Mouse (Mus musculus) heart, postnatal 4 days (tissue): ENCODE results near the gene Pa2g4. TPM values are rescaled to one million over a fixed set of nuclear protein-coding genes. Genes with fewer than 3 reads are reported as not detected.
"Not testable (repeated sequence)": the region's sequence is repeated elsewhere in the genome, so short reads cannot be mapped to it uniquely, and the experiment has no call there.

Experiments used
- DNase-seq: peaks from one replicate; pipeline ENCODE4 v3.0.0; 2021
- total RNA-seq, 2 experiments: library from RNA; stranded (reverse); gene quantifications; 2 replicates each; pipeline ENCODE4 v1.2.3; 2021

Gene Pa2g4
- 10 to 100 TPM; 81.9 to 82.5 TPM for total RNA-seq

DNA sequence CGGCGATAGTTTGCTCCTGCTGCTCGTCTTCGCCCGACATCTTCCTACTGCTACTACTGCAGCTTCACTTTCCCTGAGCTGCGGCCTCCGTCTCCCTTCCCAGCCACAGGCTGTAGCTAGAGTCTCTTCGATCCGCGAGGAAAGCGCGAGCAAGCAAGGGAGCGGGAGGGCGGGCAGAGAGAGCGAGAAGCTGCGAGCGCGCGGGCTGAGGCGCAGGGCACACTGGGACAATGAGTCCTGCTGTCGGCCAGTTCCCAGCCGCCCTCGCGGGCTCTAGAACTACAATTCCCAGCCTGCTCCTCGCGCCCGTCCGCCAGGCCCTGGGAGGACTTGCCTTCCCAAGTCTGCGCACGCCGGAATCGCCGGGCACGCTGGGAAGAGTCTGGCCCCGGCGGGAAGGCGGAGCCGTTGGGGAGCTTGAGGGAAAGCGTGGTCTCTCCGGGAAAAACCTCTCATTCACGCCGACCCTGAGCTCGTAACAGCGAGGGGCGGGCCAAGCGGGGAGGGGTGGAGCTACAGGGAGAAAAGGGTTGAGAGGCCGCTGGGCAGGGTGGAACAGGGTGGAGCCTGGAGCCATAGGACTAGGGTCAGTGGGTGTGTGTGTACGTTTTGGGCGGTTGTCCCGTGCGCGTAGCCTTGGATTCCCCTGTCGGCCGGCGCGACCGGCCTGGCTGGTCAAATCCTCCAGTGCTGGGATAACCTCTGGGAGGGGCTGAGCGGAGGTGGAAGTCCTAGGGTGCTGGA lies at the start of gene Pa2g4:
Pa2g4 (minus strand) TSS at position 200 of the 744 bp plus-strand sequence.
- peak; percentile 98 for DNase-seq

DNA sequence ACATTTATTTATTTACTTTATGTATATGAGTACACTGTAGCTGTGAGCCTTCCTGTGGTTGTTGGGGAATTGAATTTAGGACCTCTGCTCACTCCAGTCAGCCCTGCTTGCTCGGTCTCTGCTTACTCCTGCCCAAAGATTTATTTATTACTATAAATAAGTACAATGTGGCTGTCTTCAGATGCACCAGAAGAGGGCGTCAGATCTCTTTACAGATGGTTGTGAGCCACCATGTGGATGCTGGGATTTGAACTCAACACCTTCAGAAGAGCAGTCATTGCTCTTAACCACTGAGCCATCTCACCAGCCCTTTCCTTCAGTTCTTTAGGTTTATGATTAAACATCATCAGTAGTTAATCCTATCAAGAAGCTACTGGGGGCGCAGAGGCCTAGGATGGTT lies 49.1 kb upstream of the Pa2g4 start:
- no peak for DNase-seq

DNA sequence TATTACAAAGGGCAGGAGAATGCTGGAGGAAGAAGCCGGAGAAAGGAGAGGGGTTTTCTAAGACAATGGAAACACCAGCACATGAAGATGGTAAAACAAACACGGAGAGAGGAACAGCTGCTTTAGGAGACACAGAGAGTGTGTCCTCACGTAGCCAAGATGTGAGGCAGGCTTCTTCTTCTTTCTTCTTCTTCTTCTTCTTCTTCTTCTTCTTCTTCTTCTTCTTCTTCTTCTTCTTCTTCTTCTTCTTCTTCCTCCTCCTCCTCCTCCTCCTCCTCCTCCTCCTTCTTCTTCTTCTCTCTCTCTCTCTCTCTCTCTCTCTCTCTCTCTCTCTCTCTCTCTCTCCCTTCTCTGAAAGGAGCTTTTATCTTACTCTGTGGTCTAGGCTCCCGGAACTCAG lies 48.0 kb upstream of the Pa2g4 start:
- not testable (repeated sequence) for DNase-seq

DNA sequence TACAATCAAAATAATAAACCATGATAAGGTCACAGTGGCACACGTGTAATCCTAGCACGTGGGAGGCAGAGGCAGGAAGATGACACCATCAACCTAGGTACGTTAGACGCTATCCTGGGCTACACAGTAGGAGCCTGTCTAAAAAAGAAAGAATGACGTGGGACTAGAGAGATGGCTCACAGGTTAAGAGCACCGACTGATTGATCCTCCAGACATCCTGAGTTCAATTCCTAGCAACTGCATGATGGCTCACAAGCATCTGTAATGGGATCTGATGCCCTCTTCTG lies 47.3 kb upstream of the Pa2g4 start:
- DNase-seq, result no peak

DNA sequence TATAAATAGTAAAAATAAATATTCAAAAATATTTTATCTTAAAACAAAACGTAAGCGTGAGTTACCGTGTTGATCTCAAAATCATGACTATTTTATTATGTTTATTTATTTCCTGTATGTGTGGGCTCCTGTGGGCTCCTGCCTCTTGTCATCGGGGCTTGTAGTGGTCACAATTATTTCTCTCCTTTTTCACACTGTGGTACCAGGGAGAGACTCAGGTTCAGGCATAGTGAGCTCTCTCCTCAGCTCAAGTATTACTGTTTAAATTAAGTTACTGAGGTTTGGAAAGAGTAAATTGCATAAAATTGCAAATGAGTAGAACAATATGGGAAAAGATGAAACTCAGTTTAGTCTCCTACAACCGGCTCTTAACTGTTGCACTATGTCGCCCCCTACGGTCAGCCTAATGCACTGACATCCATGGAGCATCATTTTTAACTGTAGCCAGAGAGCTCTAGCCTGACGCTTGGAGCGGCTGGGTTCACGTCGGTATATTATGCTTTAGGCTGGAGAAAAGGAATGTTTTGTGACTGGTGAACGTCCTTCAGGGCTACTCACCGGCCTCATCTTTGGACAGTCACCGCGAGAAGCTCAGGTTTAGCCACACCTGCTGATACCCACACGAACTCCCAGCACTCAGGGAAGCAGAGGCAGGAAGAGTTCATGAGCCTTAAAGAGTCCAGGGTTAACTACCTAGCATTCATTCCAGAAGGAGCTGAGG lies 46.8 kb upstream of the Pa2g4 start:
- DNase-seq, result peak; percentile 84

DNA sequence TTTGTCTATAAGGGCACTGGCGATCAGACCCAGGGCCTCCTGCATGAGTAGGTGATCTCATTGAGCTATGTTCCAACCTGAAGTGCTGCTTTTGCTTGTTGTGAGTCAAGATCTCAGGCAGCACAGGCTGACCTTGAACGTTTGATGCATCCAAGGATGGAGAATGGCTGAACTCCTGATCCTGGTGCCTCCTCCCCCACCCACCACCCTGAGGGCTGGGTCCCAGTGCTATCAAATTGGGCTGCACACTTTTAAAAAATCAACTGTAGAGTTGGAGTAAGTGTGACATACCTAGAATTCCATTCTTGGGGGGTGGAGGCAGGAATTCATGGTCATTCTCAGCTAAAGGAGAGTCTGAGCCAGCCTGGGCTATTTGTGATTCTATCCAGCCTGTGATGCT lies 40.7 kb upstream of the Pa2g4 start:
- no peak for DNase-seq

DNA sequence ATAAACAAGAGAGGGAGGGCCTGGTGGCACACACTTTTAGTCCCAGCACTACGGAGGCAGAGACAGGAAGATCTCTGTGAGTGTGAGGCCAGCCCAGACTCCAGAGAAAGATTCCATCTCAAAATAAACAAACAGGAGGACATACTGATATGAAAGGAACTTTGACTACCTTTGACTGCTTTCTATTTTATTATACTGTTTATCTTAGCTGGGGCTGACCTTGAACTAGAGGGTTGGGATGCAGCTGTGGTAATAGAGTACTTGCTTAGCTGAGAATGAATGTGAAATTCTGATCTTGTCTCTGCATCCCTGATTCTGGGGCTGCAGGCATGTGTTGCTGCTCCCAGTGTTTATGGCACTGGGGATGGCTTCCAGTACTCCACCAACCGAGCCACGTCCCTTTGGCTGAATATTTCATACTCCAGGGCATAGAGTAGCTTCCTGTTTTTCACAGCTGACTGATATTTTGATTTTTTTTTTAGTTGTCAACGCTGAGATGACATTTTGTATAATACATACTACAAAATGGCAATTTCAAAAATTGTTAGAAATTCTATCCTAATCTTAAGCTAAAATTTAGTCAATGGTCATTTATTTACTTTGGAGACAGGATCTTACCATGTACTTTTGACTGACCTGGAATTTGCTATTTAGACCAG lies 36.8 kb upstream of the Pa2g4 start:
- no peak for DNase-seq

DNA sequence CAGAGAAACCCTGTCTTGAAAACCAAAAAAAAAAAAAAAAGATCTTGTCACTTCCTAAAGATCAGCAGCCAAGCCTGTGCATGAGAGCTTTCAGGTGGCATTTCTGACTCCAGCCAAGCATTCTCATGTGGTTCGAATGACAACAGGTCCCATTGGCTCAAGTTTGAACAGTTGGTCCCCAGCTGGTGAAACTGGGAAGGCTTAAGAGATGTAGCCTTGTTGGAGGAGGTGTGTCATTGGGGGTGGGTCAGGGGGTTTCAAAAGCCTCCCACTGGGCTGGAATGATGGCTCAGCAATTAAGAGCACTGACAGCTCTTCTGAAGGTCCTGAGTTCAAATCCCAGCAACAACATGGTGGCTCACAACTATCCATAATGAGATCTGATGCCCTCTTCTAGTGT lies 35.7 kb upstream of the Pa2g4 start:
- no peak for DNase-seq

DNA sequence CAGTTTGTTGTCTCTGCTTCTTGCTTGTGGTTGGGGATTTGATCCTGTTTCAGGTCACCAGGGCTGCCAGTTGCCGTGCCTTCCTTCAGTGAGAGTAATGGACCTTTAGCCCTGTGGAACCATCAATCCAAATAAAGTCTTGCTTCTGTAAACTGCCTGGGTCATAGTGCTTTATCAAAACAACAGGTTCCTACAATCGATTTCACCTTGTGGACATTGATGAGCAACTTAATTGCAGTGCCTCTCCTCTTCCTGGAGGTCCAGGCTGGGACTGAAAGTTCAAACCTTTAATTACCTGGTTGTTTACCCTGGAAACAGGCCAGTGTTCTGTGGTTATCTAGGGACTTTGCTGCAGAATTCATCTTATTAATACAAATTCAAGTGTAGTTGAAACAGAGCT lies 32.7 kb upstream of the Pa2g4 start:
- DNase-seq, result no peak

DNA sequence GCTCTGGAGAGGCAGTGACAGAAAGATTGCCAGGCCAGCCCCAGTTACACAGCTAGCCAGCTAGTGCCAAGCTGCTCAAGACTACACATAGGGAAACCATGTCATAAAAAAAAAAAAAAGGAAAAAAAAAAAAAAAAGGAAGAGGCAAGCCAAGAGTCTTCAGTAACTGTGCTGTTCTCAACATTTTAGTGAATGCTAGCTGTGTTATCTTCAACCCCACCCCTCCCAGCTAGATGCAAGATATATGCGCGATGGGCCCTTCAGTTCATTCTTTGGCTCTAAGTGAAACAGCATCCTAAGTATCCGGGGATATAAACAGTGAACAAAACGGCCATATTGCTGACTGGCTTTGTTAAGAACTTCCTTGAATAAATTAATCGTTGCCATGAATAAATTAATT lies 27.0 kb upstream of the Pa2g4 start:
- no peak for DNase-seq

DNA sequence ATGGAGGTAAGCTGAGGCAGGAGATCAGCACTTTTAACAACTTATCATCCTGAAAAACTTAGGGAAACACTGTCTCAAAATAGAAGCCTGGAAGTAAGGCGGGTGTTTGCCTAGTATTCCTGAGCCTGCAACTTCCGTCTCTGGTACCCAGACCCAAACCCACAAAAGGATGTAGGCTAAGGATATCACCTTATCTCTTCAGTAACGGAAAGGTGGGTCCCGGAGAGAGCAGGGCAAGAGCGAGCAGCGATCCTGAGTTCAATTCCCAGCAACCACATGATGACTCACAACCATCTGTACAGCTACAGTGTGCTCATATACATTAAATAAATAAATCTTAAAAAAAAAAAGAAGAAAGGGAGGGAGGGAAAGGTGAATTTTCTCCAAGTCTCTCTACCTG lies 25.6 kb upstream of the Pa2g4 start:
- no peak for DNase-seq

DNA sequence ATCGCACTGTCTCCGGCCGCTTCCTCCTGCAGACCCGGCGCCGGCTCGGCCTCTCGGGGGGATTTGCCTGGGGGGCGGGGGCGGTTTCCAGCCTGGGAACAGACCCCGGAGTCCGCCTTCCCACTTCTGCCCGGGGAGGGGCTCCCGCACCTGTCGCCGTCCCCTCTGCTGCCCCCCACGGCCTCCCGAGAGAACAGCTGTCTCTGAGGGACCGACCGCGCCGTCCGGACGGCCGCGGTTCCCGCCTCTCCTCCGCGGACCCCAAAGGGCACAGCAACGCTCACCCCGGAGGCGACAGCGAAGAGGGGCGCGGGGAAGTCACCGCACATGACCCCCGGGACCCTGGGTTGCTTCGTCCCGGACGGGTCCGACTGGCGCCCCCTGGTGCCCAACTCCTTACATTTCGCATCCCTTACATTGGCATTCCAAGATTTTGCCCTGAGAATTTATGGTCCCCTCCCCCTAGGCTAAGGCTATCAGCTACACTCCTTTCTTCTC lies 24.5 kb upstream of the Pa2g4 start:
- peak; percentile 67 for DNase-seq

DNA sequence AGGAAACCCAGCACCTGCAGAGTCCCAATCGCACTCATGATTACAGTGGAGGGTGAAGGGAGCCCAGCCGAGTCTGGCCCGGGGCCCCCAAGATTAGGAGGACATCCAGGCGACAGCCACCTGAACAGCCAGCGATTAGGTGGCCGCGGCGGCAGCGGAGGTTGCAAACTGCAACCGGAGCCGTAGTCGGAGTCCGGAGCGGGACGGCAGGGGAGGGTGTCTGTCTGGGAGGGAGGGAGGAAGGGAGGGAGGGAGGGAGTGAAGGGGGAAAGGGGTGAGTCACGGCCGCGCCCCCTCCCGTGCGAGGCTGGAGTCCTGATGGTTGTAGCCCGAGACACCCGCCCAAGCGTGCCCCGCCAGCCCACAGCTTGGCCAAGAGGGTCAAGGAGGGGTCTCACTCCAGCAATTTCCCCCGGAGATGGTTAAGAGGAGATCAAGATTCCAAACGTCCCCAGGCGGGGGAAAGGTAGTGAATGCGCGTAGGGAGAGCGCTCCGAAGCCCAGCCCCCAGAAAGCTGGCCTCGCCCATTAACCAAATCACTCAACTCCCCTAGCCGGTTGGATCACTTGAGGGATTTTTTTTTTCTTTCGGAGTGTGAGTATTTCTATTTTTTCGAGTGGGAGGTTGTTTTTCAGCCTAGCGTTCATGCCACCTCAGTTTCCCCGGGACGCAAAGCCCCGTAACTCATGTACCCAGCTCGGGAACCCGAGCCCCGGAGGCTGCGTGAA lies 23.8 kb upstream of the Pa2g4 start, which contains the start of gene Erbb3:
Erbb3 (minus strand) TSS at position 189 of the 729 bp plus-strand sequence.
- peak; percentile 44 for DNase-seq

DNA sequence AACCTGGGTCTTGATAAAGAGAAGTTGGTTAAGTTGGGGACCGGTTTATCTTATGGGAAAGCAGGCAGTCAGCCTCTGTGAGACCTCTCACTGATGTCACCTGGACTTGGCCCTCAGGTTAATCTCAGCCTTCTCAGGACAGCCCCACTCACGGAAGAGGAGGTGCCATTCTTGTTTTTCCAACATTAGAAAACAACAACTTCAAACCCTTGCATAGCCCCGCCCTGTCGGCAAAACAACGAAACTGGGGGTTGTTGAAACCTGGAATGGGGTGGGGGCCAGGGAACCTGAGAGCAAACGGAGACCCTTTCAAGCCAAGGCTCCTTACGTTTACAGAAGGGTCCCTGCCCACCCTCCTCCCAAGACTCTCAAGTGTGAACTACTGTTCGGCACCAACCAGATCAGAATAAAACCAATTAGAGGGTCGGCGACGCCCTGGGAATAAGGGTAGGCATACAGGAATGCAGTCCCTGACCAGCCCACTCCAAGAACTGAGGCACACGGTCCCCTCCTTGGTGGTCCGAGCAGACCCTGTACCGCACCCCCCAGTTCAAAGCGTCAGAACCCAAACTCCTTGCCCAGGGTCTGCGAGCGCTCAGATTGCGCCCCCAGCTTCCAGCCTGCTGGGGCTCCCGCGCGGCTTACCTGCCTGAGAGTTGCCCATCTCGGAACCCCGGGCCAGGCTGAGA lies 23.1 kb upstream of the Pa2g4 start:
- DNase-seq, result no peak

DNA sequence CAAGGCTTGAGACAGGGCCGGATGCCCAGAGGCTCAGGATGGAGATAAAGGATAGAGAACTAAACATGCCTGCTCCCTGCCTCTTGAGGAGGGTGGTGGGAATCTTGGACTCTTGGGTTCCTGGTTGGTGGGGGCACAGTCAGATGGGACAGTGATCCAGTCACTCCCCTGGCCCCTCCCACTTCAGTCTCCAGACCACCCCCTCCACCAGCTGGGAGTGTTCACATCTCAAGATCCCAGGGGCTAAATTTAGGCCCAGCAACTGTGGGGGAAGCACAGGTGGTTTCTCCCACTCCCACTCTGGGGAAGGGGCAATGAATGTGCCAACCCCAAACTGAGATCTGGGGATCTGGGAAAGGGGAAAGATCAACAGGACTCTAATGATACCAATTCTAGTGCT lies 22.3 kb upstream of the Pa2g4 start:
- DNase-seq, result no peak

DNA sequence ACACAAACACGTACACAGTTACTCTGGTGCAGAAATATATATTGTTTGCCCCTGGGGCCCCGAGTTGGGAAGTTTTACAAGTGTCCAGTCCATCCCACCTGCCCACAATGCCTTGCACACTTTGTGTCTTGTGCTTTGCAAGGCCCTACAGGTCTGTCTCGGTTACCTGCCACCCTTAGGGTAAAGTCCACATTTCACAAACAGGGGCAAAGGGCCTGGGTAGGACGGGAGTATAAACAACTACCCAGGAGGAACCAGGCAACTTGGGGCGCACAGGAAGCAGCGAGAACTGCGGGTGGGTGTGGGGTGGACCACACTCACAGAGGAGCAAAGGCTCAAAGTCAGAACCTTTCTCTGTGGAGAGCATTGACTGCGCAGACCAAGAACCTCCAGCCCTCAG lies 21.9 kb upstream of the Pa2g4 start:
- DNase-seq, result no peak

DNA sequence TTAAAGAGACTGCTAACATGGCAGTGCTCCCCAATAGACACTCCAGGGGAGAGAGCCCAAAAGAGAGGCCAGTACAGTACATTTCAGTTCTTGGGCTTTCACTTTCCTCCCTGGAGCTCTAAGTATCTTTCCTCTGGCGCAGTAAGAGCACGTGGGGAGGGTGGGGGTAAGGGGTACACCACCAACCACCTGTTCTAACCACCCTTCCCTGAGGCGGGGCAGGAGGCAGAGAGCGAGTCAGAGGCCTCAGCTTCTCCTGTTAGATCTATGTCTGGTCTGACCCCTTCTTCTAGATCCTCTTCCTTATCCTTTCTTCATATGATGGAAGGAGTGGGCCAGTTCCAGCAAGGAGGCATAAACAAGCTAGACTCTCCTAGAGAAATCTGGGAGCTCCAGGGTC lies 21.3 kb upstream of the Pa2g4 start:
- no peak for DNase-seq

DNA sequence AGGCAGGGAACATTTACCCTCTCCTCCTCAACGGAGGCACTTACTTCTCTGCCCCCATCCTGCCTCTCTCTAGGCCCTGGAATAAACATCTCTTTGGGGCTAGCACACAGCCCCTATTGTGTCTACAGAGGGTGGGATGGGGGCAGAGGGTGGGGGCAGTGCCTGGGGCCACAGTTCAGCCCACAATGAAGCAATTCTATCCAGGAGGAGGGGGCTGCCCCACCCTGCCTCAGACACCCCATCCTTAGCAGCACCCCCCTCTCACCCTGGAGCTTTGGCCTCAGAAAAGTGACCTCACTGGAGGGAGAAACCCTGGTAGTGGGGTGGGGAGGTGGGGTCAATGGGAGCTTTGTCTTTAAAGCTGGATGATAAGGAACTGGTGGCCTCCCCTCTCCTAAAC lies 20.8 kb upstream of the Pa2g4 start:
- no peak for DNase-seq

DNA sequence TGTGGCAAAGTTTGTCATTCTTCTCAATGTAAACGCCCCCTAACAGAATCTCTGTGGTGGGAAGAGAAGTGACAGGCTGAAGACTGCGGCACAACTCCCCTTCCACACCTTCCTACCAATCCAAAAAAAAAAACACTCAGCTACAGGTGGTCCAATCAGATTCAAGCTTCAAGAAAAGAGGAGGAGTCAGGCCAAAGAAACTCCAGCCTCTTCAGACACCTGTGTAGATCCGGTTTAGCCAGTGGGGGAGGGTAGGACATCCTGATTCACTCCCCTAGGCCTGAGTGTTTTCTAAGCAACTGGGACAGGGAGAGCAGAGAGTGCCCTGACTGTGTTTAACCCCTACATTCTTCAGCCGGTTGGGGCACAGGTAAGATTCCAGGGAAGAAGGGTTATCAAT lies 18.6 kb upstream of the Pa2g4 start:
- DNase-seq, result no peak

DNA sequence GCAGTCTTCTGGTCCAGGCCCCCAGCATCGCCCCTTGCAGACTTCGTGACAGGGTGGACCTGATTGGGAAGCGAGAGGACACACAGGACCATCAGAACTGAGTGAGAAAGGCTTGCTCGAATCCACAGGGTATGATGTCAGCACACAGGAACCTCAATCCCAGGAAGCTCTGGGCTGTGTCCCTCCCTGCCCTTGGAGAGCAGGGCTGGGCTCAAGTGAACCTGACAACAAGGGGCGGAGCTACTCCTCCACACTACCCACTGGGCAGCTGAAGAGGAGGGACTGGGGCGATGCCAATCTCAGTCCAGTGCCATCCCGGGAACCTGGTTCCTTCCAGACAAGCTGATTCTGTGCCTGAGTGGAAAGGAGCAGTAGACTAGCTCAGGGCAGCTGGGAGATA lies 17.9 kb upstream of the Pa2g4 start:
- peak; percentile 73 for DNase-seq

DNA sequence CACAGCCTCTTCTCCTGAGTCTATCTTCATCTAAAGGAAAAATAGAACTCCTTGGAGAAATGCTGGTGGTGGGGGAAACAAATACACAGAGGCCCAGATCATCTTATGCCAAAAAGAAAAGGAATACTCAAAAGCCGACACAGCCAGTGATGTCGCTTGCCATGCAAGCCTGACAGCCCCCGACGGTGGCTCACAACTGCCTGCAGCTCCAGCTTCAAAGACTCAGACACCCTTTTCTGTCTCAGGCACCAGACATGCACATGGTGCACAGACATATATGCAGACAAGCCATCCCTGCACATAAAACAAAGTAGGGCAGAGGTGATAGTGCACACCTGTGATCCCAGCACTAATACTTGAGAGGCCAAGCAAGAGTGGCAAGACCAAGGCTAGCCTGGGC lies 13.9 kb upstream of the Pa2g4 start:
- no peak for DNase-seq

DNA sequence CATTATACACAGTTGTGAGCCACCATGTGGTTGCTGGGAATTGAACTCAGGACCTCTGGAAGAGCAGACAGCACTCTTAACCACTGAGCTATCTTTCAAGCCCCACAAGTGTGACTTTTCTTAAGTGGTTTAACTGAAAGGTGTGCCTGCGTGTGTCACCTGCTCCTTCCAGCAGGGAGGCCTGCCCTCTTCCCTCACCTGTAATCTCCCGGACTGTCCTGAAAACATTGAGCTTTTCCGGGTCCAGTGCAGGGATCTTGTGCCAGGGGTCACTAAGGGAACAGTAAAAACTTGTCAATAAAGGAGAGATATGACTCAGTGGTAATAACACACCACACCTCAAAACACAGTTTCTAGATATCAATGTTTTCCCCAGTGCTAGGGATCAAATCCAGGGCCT lies 13.5 kb upstream of the Pa2g4 start:
- no peak for DNase-seq
